Mouse (Mus musculus) lung, postnatal 0 days (tissue): ENCODE measurements around the gene Wwc1.

ENCODE experiments used
- CTCF ChIP-seq: IDR thresholded peaks from 2 replicates; pipeline ENCODE4 v1.5.1; 2016; ENCODE audit warnings: antibody characterized with exemption, mild to moderate bottlenecking
- EP300 ChIP-seq: IDR thresholded peaks from 2 replicates; pipeline ENCODE4 v1.6.1; 2016; ENCODE audit warnings: antibody characterized with exemption, mild to moderate bottlenecking, control low read depth

GRCm38 (mm10) chr11:35932121-35932885, 48.0 kb downstream of the Wwc1 start:
- no peak for TF ChIP-seq CTCF
- TF ChIP-seq EP300: no peak
